Mouse (Mus musculus) forebrain, embryonic 13.5 days (tissue): Measurements from ENCODE around the gene Rpl39. TPM values are rescaled to one million over a fixed set of nuclear protein-coding genes. Genes with fewer than 3 reads are reported as not detected.
"Not testable (repeated sequence)": the region's sequence is repeated elsewhere in the genome, so short reads cannot be mapped to it uniquely, and the experiment has no call there.

Experiments
- ATAC-seq: fragments of 200-750 bp; cut with Nextera tagmentation; 2 replicates; pipeline ENCODE4 v1.8.0; 2017
- H3K27ac ChIP-seq: fragments of 300-500 bp; sonication (generic); 2 replicates; pipeline ENCODE4 v1.5.1; 2015; ENCODE audit warnings: inconsistent platforms, mild to moderate bottlenecking, moderate library complexity
- H3K27me3 ChIP-seq: fragments of 300-500 bp; sonication (generic); 2 replicates; pipeline ENCODE4 v1.6.1; 2015; ENCODE audit warnings: mild to moderate bottlenecking, inconsistent platforms
- H3K36me3 ChIP-seq: fragments of 300-500 bp; sonication (generic); 2 replicates; pipeline ENCODE4 v1.6.1; 2015; ENCODE audit warnings: mild to moderate bottlenecking, inconsistent platforms; ENCODE audit not compliant: poor library complexity, severe bottlenecking
- H3K4me1 ChIP-seq: fragments of 300-500 bp; sonication (generic); 2 replicates; pipeline ENCODE4 v1.6.1; 2015; ENCODE audit warnings: inconsistent platforms
- H3K4me2 ChIP-seq: fragments of 300-500 bp; sonication (generic); 2 replicates; pipeline ENCODE4 v1.6.1; 2015; ENCODE audit warnings: inconsistent platforms, mild to moderate bottlenecking, moderate library complexity
- H3K4me3 ChIP-seq: fragments of 300-500 bp; sonication (generic); 2 replicates; pipeline ENCODE4 v1.5.1; 2015; ENCODE audit warnings: mild to moderate bottlenecking, inconsistent platforms
- H3K9ac ChIP-seq: fragments of 300-500 bp; sonication (generic); 2 replicates; pipeline ENCODE4 v1.6.1; 2015; ENCODE audit warnings: mild to moderate bottlenecking, inconsistent platforms
- H3K9me3 ChIP-seq: fragments of 300-500 bp; sonication (generic); replicated peaks from 2 replicates; pipeline ENCODE4 v1.6.1; 2016; ENCODE audit warnings: inconsistent platforms
- WGBS: fragments of 180-500 bp; shearing (Covaris S2); methylation state at CpG from one replicate; pipeline ENCODE4 v1.1.7; 2015; 5-methylcytosine and 5-hydroxymethylcytosine counted together
- polyA plus RNA-seq: library from polyadenylated mRNA; unstranded; fragments of >200 nt; fragmentation: Nextera tagmentation; extraction: Ambion mirVana; gene quantifications from 2 replicates; pipeline ENCODE4 v1.2.1, GENCODE M21; 2015

The Rpl39 gene
- polyA plus RNA-seq, 1 experiment from 2014 or later, result 495 TPM

DNA sequence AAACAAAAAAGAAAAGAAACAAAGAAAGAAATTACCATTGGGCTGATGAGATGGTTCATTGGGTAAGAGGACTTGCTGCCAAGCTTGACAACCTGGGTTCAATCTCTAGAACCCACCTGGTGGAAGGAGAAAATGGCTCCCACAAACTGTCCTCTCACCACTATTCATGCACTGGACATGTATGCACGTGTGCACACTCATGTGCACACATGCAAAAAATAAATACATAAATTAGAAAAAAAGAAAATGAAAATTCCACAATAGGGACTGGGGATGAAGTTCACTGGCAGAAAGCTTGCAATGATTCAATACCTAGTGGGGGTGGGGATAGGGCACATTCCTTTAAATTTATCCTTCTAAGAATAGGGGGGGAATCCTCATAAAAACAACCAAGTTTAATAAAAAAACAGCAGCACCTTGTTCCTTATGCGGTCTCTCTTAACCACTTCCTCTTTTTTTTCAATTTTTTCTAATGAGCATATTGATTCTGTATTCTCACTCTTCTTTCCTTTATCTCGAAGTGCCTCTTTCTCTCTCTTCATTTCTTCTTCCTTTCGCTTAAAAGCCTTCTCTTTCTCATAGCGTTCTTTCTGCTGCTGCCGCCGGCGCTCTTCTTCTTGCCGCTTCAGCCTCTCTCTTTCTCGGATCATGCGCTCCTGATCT, 10.0 kb upstream of the Rpl39 start:
- no peaks in the 10 kb centered on the region for H3K9me3 ChIP-seq
- H3K4me2 ChIP-seq, result no peak overlapping the region
- H3K36me3 ChIP-seq, result peaks cover 39% of the 10 kb centered on the region
- H3K9ac ChIP-seq, result no peak overlapping the region
- H3K27ac ChIP-seq, result no peak overlapping the region
- WGBS, result 96% methylated on average over 11 of the region's 11 CpGs
- H3K4me1 ChIP-seq, result no peaks in the 10 kb centered on the region
- no peak overlapping the region for H3K4me3 ChIP-seq
- no peak for ATAC-seq
- H3K27me3 ChIP-seq, result no peaks in the 10 kb centered on the region

DNA sequence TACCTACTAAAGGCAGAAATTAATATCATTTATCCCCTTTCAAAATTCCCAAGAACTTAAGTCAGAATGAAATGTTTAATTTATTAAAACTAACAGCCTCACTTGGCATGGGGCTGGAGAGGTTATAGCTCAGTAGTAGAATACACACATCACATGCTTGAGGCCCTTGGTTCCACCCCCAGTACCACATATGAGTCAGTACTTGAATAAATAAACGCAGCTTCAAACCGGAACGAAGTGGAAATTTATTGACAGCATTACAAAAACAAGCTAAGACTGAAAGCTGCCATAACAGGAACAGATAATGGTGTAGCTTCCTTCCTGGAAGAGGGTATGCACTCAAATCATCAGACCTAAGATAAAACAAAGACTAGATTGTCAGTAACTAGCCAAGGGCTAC, 6.3 kb upstream of the Rpl39 start:
- H3K4me3 ChIP-seq, result no peak overlapping the region
- WGBS, result 91% methylated on average over 3 of the region's 3 CpGs
- no peaks in the 10 kb centered on the region for H3K27me3 ChIP-seq
- no peak overlapping the region for H3K27ac ChIP-seq
- ATAC-seq, result no peak
- no peaks in the 10 kb centered on the region for H3K4me1 ChIP-seq
- H3K9ac ChIP-seq, result no peak overlapping the region
- H3K4me2 ChIP-seq, result no peak overlapping the region
- H3K9me3 ChIP-seq, result no peaks in the 10 kb centered on the region
- peaks cover 19% of the 10 kb centered on the region for H3K36me3 ChIP-seq

DNA sequence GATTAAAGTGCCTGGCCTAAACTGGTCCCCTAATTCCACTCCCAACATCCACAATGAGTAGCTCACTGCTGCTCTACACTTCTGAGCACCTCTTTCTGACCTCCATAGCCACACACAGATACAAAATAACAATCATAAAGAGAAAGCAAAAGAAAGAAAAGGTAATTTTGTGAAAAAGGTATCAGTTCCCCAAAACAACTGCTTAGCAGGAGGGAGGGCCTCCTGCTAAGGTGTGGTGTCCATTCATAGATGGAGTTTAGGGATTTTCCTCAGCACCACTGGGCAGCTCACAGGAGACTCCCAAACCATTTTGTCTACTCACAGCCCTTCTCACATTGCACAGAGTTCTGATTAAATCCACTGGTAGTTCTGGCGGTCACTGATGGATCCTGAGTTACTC, 3.6 kb upstream of the Rpl39 start:
- Histone ChIP-seq H3K4me1 (no peaks in the 10 kb centered on the region), H3K27ac (no peak overlapping the region), H3K4me3 (no peak overlapping the region), H3K9ac (no peak overlapping the region), H3K27me3 (no peaks in the 10 kb centered on the region), H3K9me3 (no peaks in the 10 kb centered on the region), H3K36me3 (peaks cover 8% of the 10 kb centered on the region), H3K4me2 (no peak overlapping the region)
- 79% methylated on average over 1 of the region's 1 CpGs for WGBS
- ATAC-seq, result no peak

DNA sequence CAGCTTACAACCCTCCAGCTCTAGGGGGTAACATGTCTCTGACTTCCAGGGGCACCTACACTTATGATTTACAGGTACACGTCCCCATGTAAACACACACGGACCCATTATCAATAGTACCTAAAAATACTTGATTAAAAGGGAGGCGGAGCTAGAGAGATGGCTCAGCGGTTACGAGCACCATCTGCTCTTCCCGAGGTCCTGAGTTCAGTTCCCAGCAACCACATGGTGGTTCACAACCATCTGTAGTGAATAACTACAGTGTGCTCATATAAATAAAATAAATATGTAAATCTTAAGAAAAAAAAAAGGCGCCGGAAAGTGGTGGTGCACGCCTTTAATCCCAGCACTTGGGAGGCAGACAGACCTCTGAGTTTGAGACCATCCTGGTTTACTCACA, 463 bp upstream of the Rpl39 start:
- 34% methylated on average over 9 of the region's 9 CpGs for WGBS
- ATAC-seq, result peak; percentile 50; the same call in 1 of the 2 replicates

DNA sequence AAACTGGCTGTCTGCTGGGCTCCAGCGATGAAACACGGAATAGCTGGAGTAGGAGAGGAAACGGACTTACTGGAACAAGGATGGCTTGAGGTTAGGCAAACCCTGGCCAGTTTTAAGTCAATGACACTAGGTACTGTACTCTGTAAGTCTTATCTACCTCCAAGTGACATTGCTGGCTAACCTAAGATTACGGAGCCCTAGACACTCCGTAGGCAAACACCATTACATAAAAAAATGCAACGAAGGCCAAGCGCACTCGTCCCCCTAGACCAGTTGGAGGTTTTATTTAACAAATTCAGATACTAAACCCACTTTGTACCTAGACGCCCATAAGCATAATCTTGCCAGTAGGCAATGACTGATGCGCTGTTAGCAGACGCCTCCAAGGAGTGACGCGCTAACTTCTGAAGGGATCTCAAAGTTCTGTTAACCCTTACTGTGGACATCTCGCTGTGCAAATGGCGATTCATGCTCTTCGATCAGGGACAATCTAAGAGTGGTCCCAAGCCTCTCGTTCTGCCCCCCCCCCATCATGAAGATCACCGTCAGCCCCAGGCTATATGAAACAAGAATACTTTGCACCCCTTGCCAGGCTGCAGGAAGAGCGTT, 780 bp downstream of the Rpl39 start:
- H3K27ac ChIP-seq, result peak overlapping the region; percentile 75
- peak overlapping the region; percentile 76 for H3K4me2 ChIP-seq
- 16% methylated on average over 19 of the region's 19 CpGs for WGBS
- peak; percentile 52 for ATAC-seq
- H3K9me3 ChIP-seq, result no peaks in the 10 kb centered on the region
- H3K36me3 ChIP-seq, result peaks cover 17% of the 10 kb centered on the region; the same call in 1 of the 2 replicates
- H3K9ac ChIP-seq, result peak overlapping the region; percentile 78
- peaks cover 11% of the 10 kb centered on the region for H3K4me1 ChIP-seq
- no peaks in the 10 kb centered on the region for H3K27me3 ChIP-seq
- peak overlapping the region; percentile 57 for H3K4me3 ChIP-seq

More for the DNA sequence above, 463 bp upstream of the Rpl39 start:
- Histone ChIP-seq H3K9ac (no peak overlapping the region), H3K36me3 (peaks cover 16% of the 10 kb centered on the region; the same call in 1 of the 2 replicates), H3K27me3 (no peaks in the 10 kb centered on the region), H3K9me3 (no peaks in the 10 kb centered on the region), H3K4me2 (peak overlapping the region; percentile 76), H3K4me3 (peak overlapping the region; percentile 57), H3K4me1 (peaks cover 11% of the 10 kb centered on the region), H3K27ac (peak overlapping the region; percentile 75)

DNA sequence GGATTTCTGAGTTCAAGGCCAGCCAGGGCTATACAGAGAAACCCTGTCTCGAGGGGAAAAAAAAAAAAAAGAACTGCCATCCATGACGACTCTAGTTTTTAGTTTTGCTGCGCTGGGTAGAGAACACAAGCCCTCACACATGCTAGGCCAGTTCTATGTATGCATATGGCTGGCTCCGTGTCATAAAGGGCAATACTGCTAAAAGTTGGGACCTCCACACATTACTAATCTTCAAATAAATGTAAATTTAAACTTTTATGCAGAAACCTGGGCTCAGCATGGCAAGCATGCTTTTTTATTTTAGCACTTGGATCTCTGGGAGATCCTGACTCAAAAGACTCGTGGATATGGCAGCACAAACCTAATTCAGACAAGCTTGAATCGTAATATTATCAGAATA, 4.0 kb downstream of the Rpl39 start:
- H3K9me3 ChIP-seq, result no peaks in the 10 kb centered on the region
- 65% methylated on average over 6 of the region's 6 CpGs for WGBS

DNA sequence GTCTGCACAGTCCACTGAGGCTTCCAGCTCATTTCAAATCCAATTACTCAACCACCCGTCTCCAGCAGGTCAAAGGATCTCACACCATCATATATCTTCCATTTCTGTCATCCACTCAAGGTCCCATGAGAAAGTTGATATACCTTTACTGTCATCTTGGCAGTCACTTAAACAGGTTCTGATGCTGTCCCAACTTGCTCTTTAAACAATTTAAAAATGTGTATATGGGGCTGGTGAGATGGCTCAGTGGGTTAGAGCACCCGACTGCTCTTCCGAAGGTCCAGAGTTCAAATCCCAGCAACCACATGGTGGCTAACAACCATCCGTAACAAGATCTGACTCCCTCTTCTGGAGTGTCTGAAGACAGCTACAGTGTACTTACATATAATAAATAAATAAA, 4.9 kb downstream of the Rpl39 start:
- Histone ChIP-seq H3K4me1 (peaks cover 11% of the 10 kb centered on the region), H3K36me3 (peaks cover 17% of the 10 kb centered on the region; the same call in 1 of the 2 replicates)
- not testable (repeated sequence) for H3K4me3 ChIP-seq, H3K9me3 ChIP-seq, H3K4me2 ChIP-seq, H3K27me3 ChIP-seq, ATAC-seq, H3K9ac ChIP-seq, H3K27ac ChIP-seq
- 68% methylated on average over 4 of the region's 4 CpGs for WGBS

More for the DNA sequence above, 4.0 kb downstream of the Rpl39 start:
- Histone ChIP-seq H3K27me3 (no peaks in the 10 kb centered on the region), H3K27ac (no peak overlapping the region), H3K9ac (no peak overlapping the region), H3K4me1 (peaks cover 11% of the 10 kb centered on the region), H3K4me3 (no peak overlapping the region), H3K4me2 (no peak overlapping the region), H3K36me3 (peaks cover 17% of the 10 kb centered on the region; the same call in 1 of the 2 replicates)
- no peak for ATAC-seq

DNA sequence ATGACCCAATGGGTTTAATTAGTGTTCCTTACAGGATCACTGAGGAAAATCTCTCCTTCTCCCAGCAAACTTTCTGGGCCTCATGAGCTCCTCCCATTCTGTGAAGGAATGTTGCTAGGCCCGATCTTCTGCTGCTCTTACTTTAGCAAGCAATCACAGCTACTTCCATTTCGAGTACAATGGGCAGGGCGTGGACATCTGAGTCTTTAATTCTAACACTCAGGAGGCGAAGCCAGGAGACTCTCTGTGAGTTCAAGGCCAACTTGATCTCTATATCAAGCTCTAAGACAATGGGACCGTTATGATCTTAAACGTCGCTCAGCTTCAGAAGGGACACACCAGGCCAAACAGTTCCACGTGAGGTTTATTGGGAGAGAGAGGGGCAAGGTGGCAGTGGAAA, 8.6 kb downstream of the Rpl39 start:
- no peak for ATAC-seq
- Histone ChIP-seq H3K36me3 (peaks cover 9% of the 10 kb centered on the region; the same call in 1 of the 2 replicates), H3K9ac (no peak overlapping the region), H3K4me2 (no peak overlapping the region), H3K4me3 (no peak overlapping the region), H3K27me3 (no peaks in the 10 kb centered on the region), H3K9me3 (no peaks in the 10 kb centered on the region), H3K4me1 (no peaks in the 10 kb centered on the region), H3K27ac (no peak overlapping the region)
- 80% methylated on average over 8 of the region's 8 CpGs for WGBS

DNA sequence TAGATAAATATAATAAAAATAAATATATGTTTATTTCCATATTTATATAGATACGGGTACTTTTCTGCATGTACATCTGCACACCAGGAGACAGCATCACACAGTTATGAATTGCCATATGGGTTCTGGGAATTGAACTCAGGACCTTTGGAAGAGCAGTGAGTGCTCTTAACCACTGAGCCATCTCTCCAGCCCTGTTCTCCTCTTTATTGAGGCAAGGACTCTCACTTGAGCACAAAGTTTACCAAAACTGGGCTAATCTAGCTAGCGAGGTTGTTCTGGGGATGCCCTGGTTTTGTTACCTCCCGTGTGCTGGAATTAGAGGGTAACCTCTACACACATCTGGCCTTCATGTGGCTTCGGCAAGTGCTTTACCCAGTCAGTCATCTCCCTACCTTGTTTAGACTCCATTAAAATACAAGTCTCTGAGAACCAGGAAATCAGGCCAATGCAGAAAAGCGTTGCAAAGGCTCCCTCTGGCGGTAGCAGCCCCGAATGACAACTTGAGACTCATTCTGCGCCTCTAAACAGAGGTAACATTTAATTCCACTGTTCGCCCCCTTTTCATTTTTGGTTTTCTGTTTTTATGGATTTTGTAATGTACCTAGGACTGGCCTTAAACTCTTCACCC, 10.8 kb downstream of the Rpl39 start:
- no peak overlapping the region for H3K27ac ChIP-seq
- H3K4me2 ChIP-seq, result no peak overlapping the region
- H3K9me3 ChIP-seq, result no peaks in the 10 kb centered on the region
- no peak overlapping the region for H3K4me3 ChIP-seq
- H3K9ac ChIP-seq, result no peak overlapping the region
- peak; percentile 48; the same call in 1 of the 2 replicates for ATAC-seq
- 42% methylated on average over 9 of the region's 9 CpGs for WGBS
- H3K4me1 ChIP-seq, result no peaks in the 10 kb centered on the region
- no peaks in the 10 kb centered on the region for H3K27me3 ChIP-seq
- H3K36me3 ChIP-seq, result no peaks in the 10 kb centered on the region

DNA sequence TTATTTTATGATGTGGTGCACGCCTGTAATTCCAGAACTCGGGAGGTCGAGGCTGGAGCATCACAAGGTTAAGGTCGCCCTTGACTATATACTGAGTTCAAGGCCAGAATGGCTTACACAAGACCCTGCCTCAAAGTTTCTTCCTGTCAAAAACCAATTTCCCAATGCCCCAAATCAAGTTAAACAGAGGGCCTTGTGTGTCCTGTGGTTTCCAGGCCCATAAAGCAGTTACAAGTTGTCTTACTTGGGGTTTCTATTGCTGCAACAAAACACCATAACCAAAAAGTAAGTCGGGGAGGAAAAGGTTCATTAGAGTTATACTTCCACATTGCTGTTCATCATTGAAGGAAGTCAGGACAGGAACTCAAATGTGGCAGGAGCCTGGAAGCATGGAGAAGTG, 16.4 kb downstream of the Rpl39 start:
- 90% methylated on average over 5 of the region's 5 CpGs for WGBS
- Histone ChIP-seq H3K27me3 (no peaks in the 10 kb centered on the region), H3K4me2 (no peak overlapping the region), H3K27ac (no peak overlapping the region), H3K9ac (no peak overlapping the region), H3K4me3 (no peak overlapping the region), H3K9me3 (no peaks in the 10 kb centered on the region), H3K4me1 (no peaks in the 10 kb centered on the region), H3K36me3 (no peaks in the 10 kb centered on the region)
- no peak for ATAC-seq

DNA sequence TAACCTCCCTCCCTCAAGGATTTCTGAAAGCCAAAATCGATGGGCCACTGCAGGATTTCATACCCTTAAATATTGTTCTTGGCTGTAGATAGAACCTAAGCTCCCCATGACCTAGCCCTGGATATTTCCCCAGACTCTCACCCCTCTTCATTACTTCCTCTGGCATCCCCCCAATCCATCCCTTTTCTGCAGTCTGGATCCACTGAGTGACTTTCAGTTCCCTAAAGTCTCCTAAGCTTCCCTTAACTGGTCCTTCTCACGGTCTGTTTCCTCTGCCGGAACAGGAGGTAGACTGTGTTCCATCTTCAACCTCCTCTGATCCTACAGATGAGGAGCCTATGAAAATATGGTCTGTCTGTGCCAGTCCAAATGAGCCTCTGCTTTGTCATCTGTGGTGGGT, 17.9 kb downstream of the Rpl39 start:
- no peak for ATAC-seq
- H3K4me1 ChIP-seq, result no peaks in the 10 kb centered on the region
- H3K4me2 ChIP-seq, result no peak overlapping the region
- 80% methylated on average over 3 of the region's 3 CpGs for WGBS
- no peaks in the 10 kb centered on the region for H3K36me3 ChIP-seq
- H3K4me3 ChIP-seq, result no peak overlapping the region
- no peaks in the 10 kb centered on the region for H3K27me3 ChIP-seq
- H3K9ac ChIP-seq, result no peak overlapping the region
- H3K27ac ChIP-seq, result no peak overlapping the region
- no peaks in the 10 kb centered on the region for H3K9me3 ChIP-seq

DNA sequence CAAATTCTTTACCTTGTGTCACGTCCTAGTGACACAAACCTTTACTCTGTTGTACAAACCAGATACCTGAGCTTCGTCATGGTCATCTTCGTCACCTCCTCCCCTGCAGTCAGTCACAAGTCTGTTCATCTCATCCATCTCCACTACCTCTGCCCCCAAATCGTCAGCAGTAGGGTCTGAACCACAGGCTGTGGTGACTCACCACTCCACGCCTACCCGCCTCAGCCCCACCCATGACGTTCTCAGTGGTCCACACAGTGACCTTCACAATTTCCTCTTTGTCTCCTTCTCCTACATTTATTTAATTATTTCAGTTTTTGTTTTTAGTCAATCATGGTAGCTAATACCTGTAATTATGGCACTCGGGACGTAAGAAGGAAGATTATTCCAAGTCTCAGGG, 21.3 kb downstream of the Rpl39 start:
- 84% methylated on average over 9 of the region's 9 CpGs for WGBS
- no peak overlapping the region for H3K4me2 ChIP-seq
- H3K27ac ChIP-seq, result no peak overlapping the region
- no peak overlapping the region for H3K9ac ChIP-seq
- no peaks in the 10 kb centered on the region for H3K27me3 ChIP-seq
- H3K9me3 ChIP-seq, result no peaks in the 10 kb centered on the region
- no peak overlapping the region for H3K4me3 ChIP-seq
- H3K4me1 ChIP-seq, result no peaks in the 10 kb centered on the region
- H3K36me3 ChIP-seq, result no peaks in the 10 kb centered on the region
- no peak for ATAC-seq
